Mouse (Mus musculus): ENCODE results near the gene Olfr263.
"Not testable (repeated sequence)": the region's sequence is repeated elsewhere in the genome, so short reads cannot be mapped to it uniquely, and the experiment has no call there.

Gene Olfr263

DNA sequence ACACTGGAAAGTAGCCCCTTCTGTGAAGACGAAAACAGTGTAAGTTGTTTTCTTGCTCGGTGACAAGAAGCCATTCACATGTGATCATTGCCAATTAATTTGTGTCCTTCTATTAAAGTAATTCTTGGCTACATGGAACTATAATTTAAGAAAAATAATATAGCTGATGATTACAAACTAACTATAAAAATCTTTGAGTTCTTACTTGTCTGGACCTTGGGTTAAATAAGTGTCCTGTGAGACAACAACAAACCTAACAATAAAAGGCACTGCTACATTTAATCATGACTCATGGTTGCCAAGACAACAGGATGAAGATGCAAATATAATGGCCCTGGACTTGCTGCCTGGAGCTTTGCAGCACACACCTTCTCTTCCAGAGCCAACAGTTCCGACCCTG, at the start of gene Olfr263:
Gene Olfr263 (plus strand): TSS at position 301 of the 400 bp plus-strand sequence.
- not testable (repeated sequence) for DNase-seq (ENCODE audit: low spot score)

DNA sequence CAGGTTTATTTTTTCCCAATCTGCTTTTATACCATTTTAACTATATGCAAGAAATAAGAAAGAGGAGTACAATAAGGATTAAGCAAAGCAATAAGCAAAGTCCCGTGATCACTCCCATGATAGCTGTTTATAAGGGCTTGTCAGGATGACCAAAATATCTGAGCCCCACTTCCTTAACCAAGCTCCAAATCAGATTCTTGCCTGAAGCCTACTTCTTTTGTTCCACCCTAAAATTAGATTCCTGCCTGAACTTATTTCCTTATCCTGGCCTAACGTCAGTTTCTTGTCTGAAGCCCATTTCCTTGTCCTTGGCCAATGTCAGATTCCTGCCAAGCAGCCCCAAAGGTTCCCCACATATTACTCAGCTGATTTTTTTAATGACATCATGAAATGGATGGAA, 46.8 kb upstream of the Olfr263 start:
- no peak for DNase-seq (ENCODE audit: low spot score)

DNA sequence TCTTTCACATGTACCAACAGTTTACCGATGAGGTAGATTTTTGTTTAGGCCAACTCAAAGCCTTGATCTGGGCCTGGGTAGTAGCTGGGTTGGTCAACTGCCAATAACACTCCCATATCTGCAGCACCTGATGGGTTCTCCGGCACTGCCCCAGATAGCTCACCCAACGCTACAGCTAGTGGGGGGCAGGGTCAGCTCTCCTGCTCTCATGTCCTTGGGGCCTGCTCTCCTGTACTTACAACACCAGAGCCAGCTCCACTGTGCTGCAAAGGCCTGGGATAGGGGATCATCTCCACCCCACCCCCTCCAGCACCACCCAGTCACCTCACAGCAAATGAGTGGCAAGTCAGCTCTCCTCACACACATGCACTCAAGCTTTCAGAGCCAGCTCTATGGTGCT, 19.7 kb upstream of the Olfr263 start:
- DNase-seq (ENCODE audit: low spot score), result no peak

DNA sequence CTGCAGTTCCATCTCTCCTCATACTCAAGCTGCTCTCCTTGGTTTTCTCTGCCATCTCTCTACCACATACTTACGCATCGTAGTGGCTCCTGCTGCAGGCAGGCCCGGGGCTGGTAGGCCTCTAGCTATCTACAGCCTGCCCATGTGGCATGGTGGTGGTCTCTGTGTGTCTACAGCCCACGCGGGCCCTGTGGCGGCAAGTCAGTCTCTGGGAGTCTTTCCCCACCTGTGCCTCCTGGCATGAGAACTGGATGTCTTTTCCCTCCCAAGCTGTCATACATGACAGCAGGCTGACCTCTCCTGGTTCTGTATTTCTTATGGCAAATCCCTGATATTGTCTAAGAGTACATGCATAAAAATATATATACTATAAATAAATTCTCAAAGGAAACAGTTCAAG, 19.0 kb upstream of the Olfr263 start:
- no peak for DNase-seq (ENCODE audit: low spot score)

DNA sequence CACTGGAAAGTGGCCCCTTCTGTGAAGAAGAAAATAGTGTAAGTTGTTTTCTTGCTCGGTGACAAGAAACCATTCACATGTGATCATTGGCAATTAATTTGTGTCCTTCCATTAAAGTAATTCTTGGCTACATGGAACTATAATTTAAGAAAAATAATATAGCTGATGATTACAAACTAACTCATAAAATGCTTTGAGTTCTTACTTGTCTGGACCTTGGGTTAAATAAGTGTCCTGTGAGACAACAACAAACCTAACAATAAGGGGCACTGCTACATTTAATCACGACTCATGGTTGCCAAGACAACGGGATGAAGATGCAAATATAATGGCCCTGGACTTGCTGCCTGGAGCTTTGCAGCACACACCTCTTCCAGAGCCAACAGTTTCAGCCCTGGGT, 18.3 kb upstream of the Olfr263 start, which contains the start of gene Olfr1369-ps1:
Gene Olfr1369-ps1 (plus strand): TSS at position 301 of the 400 bp plus-strand sequence.
- DNase-seq (ENCODE audit: low spot score), result not testable (repeated sequence)

DNA sequence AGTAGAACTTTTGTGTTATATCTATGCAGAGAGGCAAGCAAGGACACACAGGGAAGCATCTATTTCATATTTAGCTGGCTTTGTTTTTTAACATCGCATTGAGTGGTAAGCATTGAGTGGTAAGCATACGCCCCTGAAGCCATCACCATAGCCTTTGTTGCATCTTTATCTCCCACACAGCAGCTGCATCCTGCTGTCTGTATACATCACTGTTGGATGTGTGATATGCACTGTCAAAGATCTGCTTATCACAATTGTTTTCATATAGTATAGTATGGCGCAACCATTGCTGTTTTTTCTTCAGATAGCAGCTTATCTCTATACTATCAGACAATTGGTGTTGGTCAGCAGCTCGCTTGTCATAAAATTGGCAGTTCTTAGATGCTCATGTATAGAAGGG, 15.3 kb upstream of the Olfr263 start:
- DNase-seq (ENCODE audit: low spot score), result no peak

DNA sequence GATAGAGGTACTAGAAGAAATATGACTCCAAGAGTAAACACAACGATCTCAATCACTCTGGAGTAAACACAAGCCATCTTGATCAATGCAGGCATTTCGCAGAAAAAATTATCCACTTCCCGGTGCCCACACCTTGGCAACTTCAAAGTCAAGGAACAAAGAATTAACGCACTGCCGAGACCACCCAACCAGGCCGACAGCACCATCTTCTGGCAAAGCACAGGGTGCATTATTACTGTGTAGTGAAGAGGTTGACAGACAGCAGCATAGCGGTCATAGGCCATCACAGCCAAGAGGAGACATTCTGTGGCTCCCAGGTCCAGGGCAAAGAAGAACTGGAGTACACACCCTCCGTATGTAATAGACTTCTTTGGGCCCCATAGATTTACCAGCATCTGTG, 13.0 kb downstream of the Olfr263 start:
- DNase-seq (ENCODE audit: low spot score), result no peak

DNA sequence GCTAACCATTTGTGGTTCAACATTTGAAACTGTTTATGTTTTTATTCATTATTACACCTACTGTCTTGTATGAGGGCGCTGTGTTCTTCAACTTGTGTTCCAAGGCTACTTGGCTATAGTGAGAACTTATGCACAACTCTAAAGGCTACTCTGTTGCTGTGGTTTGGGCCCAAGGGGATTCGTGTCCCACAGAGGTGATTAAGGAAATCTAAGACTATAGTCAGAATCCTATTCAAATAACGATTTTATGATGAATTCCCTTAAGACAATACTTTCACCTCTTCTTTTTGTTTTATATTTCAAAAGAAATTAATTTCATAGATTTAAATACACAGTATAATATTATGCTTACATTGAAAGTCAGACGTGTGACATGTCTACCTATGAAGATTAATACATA, 16.3 kb downstream of the Olfr263 start, which contains the start of gene Olfr1368:
Gene Olfr1368 (minus strand): TSS at position 101 of the 400 bp plus-strand sequence.
- DNase-seq (ENCODE audit: low spot score), result no peak

DNA sequence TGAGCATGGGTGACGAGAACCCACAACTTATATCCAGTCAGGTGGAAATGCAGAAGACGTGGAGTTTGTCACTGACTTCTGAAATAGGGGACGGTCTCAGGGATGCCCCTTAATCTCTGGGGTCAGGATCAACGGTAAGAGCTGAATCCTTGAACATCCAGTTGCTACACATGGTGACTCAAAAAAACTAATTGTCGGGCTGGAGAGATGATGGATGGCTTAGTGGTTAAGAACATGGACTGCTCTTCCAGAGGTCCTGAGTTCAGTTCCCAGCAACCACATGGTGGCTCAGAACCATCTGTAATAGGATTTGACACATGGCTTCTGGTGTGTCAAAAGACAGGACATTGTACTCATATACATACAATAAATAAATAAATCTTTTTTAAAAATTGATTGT, 26.4 kb downstream of the Olfr263 start:
- no peak for DNase-seq (ENCODE audit: low spot score)

DNA sequence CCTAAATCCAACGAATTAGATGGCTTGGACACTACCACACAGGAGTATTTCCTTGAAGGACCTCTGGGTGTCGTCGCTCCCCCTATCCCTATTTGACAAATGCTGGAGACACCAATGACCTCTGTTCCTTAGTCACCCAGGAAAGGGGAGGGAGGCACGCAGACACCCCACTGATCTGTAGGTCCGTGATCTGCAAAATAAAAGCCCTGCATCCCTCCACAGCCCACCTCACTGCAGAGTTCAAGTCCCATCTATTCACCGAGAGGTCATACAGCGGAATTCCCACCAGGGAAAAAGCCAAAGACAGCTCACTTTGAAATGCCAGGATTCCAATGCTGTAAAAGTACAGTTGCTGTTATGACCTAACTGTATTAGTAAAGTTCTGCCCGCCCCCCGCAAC, 28.6 kb downstream of the Olfr263 start:
- no peak for DNase-seq (ENCODE audit: low spot score)

DNA sequence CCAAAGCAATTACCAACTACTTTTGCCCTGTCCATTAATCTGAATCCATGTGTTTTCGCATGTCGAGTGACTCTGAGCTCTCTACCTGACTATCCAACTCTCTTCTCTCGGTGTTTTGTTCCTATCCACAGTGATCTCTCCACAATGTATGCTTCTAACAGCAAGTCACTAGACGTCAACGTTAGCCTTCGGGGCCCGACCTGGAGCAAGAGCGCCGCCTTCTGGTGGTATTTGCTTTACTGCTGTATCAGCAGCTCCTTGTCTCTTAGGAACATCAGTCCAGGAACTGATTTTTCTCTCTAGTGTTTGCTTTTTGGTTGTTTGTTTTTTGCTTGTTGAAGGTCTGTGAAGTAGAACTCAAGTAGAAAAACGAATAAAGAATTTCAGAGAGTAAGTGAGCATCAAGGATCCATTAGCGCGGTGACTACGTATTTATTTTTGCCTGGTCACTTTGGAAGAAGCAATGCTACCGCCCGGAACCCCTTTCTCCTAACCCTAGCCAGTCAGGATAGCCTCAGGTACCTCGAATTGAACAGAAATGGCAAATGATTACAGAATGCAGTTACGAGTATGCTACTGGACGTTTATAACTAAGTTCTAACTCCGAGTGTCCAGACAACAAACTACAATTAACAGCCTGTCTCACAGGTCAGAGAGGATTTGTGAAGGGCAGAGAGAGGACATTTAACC, 29.5 kb downstream of the Olfr263 start:
- peak; percentile 89 for DNase-seq (ENCODE audit: low spot score)

DNA sequence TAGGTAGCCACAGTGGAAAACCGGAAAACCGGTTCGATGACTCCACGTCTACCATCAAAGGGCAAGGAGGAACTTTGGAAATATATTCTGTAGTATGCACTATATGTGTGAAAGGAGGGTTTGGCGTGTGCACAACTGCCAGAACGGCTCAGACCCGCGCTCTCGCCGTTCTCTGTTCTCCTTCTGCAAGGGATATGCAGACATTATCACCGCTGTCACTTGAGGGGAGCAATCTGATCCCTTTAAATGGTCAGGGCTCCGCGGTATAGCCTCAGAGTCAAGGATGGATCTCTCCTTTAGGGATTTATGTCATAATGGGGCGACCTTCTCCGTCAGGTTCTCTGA, 30.0 kb downstream of the Olfr263 start:
- no peak for DNase-seq (ENCODE audit: low spot score)

DNA sequence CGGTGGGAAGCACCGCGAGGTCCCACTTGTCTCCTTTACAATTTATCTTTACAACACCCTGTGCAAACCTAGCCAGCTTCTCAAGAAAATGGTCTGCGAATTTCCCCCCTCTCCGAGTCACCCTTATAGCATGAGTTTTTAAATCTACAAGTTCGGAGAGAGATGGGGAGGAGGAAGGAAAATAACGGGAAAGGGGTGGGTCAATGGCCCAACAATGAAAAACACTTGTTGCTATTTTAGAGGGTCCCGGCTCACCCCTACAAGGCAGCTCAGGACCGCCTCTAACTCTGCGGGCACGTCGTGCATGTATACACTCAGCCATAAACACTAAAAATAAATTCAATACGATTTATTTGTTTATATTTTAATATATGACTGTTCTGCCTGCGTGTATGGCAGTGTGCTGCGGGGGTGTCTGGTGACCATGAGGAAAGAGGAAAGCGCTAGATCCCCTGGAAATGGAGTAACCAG, 30.6 kb downstream of the Olfr263 start:
- DNase-seq (ENCODE audit: low spot score), result no peak

DNA sequence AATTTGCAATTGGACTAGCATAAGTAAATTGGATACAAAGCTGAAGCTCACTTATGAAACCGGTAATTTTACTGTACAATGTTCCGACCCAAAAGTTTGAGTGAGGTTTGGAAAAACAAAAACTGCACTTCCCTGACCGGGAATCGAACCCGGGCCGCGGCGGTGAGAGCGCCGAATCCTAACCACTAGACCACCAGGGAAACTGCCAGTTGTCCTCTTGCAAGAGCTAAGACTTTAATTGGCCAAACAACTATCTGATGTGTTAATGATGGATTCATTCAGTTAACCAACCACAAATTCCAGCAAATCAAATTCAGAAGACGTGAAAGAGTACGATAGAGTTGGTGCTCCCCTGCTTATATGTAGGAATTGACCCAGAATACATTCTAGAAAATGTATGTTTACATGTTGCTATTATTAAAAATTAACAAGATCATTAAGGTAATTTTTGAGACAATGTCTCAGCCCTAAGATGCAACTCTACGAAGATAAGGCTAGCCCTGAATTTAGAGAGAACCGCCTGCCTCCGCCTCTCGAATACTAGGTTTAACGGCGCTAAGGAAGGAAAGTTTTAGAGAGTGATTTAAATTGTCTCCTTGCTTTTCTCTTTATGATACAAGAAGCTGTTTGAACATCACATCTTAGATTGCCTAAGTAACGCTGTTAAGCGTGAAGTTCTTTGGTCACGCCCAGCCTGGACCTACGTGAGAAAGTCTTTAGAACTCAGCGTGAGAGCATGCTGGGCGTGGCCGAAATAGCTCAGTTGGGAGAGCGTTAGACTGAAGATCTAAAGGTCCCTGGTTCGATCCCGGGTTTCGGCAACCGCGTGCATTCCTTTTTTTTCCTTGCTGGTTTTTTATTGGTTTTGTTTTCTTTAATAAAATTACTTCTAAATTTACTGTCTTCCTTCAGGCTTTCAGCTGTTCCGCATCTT, 31.5 kb downstream of the Olfr263 start:
- DNase-seq (ENCODE audit: low spot score), result peak; percentile 95

DNA sequence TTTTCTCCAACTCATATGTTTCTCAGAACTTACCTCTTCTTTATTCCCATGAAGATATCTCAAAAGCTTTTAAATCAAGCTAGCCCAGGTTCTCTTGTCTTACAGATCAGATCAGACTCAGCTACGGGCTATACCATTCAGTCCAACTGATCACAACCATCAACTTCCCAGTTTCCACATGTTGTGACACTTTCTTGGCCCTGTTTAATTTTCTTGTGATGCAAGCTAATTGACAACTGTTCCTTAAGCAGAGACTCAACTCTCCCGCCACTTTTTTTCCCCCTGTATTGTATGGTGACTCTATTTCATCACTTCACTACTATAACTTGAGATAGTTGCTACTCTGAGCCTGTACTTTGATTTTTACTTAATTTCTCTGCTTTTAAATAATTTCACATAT, 32.2 kb downstream of the Olfr263 start:
- no peak for DNase-seq (ENCODE audit: low spot score)

DNA sequence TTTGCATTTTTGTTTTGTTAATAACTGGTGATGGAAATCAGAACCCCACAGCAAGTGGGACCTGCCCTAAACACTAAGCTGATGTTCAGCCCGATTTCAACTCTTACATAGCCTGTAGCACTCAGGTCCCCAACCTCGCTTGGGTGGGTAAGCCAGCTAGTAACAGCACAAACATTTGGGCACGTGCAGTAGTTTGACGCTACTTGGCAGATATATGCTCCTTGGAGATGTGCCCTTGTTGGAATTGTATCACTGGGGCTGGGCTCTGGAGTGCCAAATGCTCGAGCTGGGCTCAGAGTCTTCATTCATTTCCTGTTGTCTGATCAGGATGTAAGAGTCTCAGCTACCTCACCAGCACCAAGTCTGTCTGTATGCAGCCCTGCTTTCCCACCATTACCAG, 33.2 kb downstream of the Olfr263 start:
- no peak for DNase-seq (ENCODE audit: low spot score)

DNA sequence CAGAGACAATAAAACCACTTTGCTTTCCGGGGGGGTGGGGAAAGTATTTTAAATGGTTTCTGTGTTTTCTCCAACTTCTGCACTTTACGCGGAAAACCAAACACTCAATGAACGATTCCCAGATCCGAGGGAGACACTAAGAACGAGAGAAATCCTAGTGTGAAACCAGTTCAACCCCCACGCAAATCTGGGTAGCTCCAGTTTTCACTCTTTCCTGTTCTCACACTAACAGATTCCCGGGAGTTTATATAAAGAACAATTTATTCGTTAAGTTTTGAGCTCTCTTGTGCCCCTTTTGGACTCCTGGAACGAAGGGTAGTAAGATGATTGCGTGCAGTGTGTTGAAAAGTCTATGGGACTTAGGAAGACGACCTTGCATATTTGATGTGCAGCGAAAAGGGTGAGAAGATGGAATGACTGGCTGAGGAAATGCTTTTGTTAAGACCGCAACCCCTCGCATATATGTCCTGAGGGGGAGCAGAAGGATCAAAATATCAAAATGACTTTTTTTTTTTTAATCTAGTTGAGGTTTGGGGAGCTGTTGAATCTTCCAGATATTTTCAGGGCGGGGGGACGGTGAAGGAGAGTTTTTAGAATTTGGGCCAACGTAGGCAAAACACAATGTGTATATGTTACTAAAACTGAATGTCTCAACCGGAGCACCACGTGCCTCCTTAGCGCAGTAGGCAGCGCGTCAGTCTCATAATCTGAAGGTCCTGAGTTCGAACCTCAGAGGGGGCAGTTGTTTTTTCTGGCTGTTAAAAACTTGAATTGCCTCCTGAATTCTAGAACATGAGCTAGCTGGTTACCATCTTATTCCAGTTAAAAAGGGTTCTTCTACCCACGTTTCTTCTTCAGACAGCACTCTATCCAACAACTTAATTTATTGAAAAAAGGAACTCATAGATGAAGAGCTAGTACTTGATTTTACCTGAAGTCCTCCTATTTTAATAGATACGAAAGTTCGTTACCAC, 37.8 kb downstream of the Olfr263 start:
- DNase-seq (ENCODE audit: low spot score), result peak; percentile 78

DNA sequence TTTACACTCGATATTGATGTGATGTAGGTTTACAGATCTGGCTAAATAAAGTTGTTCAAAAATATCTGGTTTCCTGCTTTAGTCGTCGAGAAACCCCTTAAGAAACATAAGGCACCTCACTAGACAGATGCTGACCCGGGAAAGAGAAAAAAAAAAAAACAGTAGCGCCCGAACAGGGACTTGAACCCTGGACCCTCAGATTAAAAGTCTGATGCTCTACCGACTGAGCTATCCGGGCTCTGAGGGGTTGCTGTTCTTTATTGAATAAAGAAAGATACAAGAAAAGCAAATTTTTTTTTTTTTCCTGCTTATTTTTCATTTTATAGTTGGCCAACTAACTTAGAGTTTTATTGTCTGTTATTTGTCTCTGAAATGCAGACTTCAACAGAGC, 38.5 kb downstream of the Olfr263 start:
- no peak for DNase-seq (ENCODE audit: low spot score)

DNA sequence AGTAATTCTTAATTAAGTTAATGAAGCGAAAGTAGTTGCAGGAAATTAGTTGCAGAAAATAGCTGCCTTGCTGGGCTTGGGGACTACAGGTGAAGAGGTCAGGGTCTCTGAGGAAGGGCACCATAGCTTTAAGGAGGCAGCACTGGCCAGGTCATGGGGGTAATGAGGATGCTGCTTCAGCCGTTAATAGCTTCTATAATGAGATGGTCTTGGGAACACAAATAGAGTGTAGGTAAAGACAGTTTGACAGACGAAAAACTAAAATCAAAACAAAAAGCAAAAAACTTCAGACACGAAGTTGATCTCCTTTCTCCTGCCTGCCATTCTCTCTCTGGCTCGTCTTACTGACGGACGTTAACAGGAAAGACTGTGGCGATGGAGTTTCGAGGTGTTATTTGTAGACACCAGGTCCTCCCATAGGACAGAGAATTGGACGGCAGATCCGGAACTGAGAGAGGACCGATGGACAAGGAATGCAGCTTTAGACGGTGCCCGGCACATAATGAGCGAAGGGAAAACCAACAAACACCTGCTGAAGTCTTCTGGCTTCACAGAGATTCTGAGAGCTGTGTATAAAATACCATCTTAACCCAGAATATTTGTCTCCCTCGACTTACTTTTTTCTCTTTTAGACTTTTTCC, 39.1 kb downstream of the Olfr263 start:
- DNase-seq (ENCODE audit: low spot score), result no peak

DNA sequence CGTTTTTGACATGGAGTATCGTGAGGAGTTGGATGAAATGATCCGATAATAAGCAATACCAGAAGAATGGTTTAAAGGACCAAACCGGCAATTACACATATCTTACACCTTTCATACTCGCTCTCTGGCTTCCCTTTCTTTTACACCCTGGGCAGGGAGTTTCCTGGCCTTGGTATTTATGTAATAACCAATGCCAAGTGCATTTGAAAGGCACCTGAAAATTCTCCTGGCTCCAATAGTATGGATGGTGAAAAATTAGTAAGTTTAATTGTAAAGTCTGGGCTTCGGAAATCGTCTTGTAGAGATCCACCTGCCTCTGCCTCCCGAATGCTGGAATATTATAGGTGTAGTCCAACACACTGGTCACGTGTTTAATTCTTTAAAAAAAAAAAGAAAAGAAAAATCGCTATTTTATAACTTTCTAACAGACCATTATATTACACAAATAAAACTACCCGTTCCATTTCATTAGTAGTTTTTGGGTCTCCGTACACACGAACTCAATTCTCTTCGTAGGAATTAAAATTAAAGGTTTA, 39.8 kb downstream of the Olfr263 start:
- no peak for DNase-seq (ENCODE audit: low spot score)

Measured in testis, postnatal 10 days (tissue).